Mouse (Mus musculus): Measurements from ENCODE around the gene Slit3.
A peak's percentile ranks its signal among the peaks of the same experiment; 100 is the strongest.

The Slit3 gene

DNA sequence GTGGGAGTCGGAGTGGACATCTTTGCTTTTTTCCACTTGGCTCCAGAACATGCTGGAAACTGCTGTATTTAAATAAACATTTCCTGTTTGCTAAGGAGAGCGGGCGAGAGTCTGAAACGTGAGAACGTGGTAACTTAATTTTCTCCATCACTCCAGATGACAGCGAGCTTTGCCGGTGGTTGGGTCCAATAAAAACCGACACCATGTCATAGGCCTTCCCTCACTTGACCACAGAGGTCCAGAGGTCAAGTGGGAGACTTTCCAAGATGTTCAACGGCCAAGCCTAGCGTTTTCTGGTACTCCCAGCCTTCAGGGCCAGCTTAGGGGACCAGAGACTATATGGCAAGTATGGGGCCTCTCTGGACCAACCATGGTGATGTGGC lies 4.1 kb downstream of the Slit3 start:
- no peak for DNase-seq

DNA sequence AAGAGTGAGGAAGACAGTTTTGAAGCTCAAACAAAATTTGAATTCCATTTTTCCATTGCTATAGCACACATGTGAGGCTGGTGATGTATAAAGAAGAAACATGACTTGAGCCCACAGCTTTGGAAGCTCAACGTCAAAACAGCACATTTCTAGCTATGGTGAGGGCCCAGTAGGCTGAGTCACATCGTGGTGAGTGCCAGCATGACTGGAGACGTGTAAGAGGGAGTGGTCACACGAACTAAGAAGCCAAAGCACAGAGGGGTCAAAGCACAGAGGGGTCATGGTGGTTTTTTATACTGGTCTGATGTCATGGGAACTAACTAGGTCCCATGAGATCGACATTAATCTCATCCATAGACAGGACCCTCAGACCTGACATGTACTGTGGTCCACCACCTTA lies 10.7 kb downstream of the Slit3 start:
- no peak for DNase-seq

DNA sequence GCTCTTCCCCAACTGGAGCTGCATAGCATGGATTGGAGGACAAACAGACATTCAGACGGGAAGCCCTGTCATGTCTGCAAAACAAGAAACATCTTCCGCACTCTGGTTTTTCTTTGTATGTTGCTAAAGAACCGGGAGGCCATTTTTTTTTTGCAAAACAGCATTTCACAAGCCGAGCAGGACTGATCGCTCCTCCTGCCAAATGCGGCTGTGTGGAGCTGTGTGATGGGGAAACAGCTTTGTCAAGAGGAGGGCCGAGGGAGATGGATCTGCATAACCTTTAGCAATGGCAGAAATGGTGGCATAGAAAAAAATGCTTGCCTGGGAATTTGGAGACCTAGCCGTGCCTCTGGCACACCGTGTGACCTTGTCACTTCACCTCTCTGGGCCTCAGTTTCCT lies 15.6 kb downstream of the Slit3 start:
- no peak for DNase-seq

DNA sequence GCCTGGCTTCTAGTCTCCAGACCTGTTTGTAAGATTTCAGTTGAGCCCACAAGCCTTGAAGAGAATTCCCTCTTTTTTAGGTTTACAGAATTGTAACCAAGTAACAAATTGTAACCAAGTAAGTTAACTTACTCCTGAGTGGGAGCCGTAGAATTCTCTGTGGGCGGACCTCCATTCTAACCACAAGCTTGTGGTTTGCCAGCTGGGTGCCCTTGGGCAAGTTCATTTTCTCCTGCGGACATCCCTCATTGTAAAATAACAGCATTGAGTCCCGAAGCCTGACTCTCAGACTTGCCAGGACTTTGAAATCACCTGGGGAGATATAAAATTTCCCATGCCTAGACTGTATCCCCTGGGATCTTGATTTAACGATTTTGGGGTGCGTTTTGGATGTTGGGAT lies 19.1 kb downstream of the Slit3 start:
- DNase-seq: no peak

GRCm38 (mm10) chr11:35142202-35142601 lies 21.2 kb downstream of the Slit3 start:
- no peak for DNase-seq

GRCm38 (mm10) chr11:35142698-35143360 lies 21.8 kb downstream of the Slit3 start:
- peak; percentile 91 for DNase-seq

- no peak for DNase-seq
These were observed 26.9 kb downstream of the Slit3 start for GRCm38 (mm10) chr11:35147818-35148445.

GRCm38 (mm10) chr11:35151539-35151951 lies 30.5 kb downstream of the Slit3 start:
- no peak for DNase-seq

DNA sequence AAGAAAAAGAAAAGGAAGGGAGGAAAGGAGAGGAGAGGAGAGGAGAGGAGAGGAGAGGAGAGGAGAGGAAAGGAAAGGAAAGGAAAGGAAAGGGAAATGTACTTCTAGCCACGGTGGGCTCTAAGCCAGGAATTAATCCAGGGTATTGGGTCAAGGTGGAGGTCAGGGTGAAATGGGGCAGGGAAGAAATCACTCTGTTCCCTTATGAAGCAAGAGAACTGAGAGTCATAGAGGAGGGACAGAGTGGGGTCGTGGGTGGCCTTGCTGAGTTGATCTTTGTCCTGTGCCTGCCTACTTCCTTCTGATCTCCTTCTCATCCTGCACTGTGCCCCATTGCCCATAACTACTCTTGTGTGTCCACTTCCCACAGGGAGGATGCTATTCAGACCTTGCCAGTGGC lies 31.9 kb downstream of the Slit3 start:
- DNase-seq: no peak

DNA sequence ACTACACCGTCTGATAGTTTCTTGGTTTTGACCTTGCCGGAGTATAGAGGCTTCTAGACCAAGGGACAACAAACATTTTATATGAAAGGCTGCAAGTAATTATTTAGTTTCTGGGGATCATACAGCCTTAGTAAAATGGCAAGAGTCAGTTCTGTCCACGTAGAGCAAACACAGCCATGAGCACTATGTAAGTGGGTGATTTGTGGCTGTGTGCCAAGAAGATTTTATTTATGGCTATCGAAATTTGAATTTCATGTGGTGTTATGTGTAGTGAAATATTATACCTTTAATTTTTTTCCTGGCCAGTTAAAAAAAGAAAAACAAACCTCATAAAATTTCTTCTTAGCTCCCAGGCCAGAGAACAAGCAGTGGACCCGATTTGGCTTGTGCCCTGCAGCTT lies 33.4 kb downstream of the Slit3 start:
- DNase-seq: no peak

DNA sequence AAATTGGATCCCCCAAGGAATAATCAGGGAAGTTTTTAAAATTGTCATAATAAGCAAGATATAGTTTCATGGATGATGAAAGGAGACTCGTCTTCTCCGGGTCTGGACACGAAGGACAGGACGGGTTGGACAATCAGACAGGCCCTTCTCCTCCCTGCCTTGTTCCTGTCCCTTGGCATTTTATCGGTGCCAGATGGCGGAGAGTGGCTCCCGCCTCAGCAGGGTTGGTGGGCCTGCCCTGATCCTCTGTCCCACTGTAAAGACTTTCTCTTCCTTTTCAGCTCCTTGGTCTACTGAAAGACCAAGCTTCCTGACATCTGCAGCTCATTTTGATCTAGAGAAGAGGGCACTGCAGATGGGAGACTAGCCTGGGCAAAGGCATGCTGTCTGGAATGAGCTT lies 34.3 kb downstream of the Slit3 start:
- no peak for DNase-seq

DNA sequence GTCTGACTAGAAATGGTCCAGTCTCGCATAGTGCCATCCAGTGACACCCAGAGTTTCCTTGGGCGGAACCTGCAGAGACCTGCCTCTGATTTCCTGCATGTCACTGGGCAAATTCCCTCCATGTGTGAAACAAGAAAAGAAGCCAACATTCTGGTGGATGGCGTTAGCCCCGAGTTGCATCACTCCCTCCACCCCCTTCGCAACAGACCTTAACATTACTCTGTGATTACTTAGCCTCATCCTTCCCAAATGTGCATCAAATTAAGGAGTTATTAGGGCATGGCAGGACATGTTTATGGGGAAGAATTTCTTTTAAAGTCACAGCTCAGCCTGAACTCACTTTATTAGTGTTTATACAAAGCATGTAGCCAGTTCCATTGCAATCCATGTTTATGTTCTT lies 35.7 kb downstream of the Slit3 start:
- no peak for DNase-seq

- DNase-seq: peak; percentile 65
These were observed 39.7 kb downstream of the Slit3 start for GRCm38 (mm10) chr11:35160682-35161211.

GRCm38 (mm10) chr11:35163396-35163795 lies 42.4 kb downstream of the Slit3 start:
- DNase-seq: no peak

DNA sequence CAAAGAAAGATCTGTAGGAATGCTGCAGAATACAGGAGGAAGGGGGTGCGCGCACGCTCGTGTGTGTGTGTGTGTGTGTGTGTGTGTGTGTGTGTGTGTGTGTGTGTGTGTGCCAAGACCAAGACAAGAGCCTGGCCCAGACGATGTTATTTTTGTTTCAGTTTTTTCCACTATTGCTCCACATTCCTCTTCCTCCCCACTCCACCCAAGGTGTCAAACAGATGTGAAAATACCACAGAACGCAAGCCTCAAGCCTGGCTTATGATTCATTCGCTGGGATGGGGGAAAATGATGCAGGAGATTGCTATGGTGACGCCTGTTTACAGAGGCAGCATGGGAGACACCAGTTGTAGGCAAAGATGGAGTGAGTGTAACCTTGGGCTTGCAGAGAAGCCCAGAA lies 46.2 kb downstream of the Slit3 start:
- DNase-seq: no peak

- no peak for DNase-seq
These were observed 50.5 kb downstream of the Slit3 start for GRCm38 (mm10) chr11:35171505-35171904.

GRCm38 (mm10) chr11:35177564-35177963 lies 56.5 kb downstream of the Slit3 start:
- DNase-seq: no peak

GRCm38 (mm10) chr11:35178144-35178817 lies 57.3 kb downstream of the Slit3 start:
- peak; percentile 82 for DNase-seq

- DNase-seq: no peak
These were observed 58.3 kb downstream of the Slit3 start for GRCm38 (mm10) chr11:35179305-35179704.

GRCm38 (mm10) chr11:35182887-35183286 lies 61.9 kb downstream of the Slit3 start:
- DNase-seq: no peak

DNA sequence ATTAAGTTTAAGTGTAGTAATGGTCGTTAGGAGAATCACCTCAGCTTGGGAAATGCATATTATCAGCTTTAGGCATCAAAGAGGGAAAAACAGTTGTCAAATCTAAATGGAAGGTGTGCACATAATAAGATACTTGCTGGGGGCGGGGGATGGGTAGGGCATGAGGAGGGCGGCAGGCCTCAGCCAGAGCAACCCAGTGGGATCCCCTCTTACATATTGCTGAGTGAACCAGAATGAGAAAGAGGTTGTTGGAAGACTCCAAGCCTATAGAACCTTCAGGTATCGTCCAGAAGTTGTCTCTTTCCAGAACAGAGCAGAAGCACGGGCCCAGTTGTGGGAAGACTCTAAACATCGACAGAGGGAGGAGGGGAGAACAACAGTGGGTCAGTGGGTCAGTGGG lies 73.8 kb downstream of the Slit3 start:
- no peak for DNase-seq

DNA sequence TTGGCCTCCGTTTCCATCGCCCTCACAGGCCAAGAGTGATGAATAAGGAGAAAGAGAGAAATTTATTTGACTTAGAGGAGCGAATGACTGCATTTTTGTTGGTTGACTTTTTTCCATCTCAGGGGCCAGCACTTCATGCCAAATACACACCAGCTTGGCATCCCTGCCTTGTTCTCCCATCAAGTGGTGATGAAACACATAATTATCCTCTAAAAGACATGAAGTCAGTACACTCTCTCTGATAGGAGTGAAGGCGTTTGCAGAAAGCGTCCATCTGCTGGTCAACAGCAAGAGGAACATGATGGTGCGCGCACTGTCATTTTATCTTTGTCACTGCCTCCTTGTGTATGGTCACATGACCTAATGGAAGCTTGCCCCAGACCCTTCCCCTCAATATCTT lies 75.8 kb downstream of the Slit3 start:
- peak; percentile 50 for DNase-seq

DNA sequence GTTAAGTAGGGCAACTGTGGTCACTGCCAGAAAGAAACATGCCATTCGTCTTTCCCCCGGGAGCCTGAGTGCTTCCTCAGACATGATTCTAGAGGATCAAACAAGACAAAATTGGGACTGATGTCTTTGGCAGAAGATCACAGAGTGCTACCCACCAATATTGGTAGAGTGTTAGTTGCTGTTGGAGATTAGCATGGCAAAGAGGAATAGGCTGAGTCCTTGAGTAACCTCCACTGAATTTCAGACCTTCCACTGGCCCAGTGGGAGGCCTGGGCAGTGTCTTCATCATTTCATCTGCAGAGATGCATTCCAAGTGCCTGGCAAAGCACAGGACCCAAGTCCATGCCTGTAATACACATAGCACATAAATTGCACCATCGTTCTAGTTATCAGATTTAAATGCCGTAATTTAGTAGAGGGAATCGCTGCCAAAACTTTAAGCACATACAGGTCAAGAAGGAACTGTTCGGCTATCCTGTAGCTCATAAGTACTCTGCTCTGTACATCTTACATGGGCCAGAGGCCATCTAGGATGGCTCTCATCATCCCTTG lies 77.6 kb downstream of the Slit3 start:
- no peak for DNase-seq

- DNase-seq: no peak
These were observed 81.3 kb downstream of the Slit3 start for GRCm38 (mm10) chr11:35202332-35202731.

Measured in layer of hippocampus, adult 9-11 months (tissue).